Mouse (Mus musculus) liver, embryonic 14.5 days (tissue): ENCODE measurements around the gene Guca2b.

Experiments
- CTCF ChIP-seq: IDR thresholded peaks from 2 replicates; pipeline ENCODE4 v1.5.1; 2016; ENCODE audit warnings: antibody characterized with exemption, low read depth, control low read depth
- EP300 ChIP-seq: IDR thresholded peaks from 2 replicates; pipeline ENCODE4 v1.6.1; 2016; ENCODE audit warnings: antibody characterized with exemption, low read depth

GRCm38 (mm10) chr4:119670210-119670555 is 11.4 kb upstream of the Guca2b start:
- TF ChIP-seq CTCF (no peak), EP300 (no peak)
